Mouse (Mus musculus) spleen, postnatal 4 days (tissue): Measurements from ENCODE around the gene Olfr830.
"Not testable (repeated sequence)": the region's sequence is repeated elsewhere in the genome, so short reads cannot be mapped to it uniquely, and the experiment has no call there.

ENCODE experiments used
- DNase-seq, 2 experiments: peaks; one replicate each; pipeline ENCODE4 v3.0.0; 2022; ENCODE audit warnings: low spot score in 2 of 2

The Olfr830 gene

DNA sequence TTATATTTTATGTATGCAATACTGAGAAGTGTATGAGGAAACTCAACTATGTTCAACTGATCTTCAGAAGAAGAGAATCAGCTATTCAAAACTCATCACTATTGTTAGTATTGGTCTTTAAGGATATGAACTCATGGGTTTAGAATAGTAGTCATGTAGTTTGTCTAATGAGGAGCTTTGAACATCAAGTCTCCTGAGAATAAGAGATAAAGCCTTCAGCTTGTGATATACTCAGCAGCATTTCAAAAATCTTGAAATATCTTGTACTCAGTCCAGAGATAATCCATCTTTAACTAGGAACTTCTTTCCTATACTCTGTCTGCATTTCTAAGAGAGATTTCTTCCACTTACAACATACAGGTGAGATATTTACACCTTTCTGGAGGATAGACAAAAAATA is at the start of gene Olfr830:
Gene Olfr830, plus strand, starts transcription at position 301 of the 400 bp plus-strand sequence.
- DNase-seq: no peak

DNA sequence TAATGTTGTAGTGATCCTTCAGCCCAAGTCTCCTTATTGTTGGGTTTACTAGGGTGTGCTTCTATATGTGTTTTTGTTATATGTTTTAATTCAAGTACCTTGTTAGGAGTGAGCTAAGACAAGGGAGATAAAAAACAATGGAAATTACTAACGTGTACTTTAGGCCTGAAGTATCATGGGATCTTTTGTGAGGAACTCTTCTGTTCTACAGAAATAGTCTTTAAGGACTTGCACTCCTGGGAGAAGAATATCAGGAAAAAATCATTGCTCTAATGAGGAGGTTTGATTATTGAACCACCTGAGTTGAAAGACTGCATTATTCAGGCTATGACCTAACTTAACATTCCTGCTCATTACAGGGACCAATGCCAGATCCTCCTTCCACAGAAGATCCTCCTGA is 19.9 kb upstream of the Olfr830 start, which contains the start of gene Olfr829:
Gene Olfr829, plus strand, starts transcription at position 301 of the 400 bp plus-strand sequence.
- no peak for DNase-seq

DNA sequence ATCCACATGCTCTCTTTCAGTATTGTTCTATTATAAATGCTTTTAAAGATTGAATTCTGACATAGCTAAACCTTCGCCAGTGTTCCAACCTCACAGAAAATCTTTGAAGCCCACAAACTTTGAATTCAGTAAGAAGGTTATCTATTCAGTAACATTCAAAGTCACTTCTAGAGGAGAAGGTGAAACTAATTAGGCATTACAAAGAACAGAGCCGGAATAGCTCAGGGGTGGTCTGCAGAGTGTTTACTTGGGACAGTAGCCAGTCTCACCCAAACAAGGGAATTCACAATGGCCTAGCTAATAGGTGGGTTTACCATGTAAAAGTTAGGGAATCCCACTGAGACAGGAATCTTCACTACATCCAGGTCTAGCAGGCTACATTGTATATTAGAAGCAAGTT is 33.2 kb downstream of the Olfr830 start:
- DNase-seq: not testable (repeated sequence)

DNA sequence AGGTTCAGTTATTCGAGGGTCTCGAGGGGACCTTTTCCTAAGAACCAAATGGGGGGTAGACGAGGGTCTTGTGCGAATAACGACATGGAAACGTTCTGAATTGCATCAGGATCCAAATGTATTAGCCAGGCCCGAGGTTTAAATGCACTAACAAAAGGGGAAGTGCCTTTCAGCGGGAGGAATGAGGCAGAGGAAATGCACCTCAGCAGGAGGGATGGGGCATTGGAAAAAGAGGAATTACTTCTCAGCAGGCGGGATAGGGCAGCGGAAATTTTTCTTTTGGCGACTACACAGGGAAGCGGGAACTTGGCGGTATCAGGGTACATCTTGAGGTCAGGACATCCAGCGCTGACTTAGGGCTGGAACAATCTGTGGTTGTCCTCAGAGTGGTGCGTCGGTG is 53.4 kb downstream of the Olfr830 start:
- not testable (repeated sequence) for DNase-seq
